Mouse (Mus musculus) ES-E14 (cell line): ENCODE results near the gene Alkbh2. TPM values are rescaled to one million over a fixed set of nuclear protein-coding genes. Genes with fewer than 3 reads are reported as not detected.

Experiments used
- DNase-seq: peaks from one replicate; pipeline ENCODE4 v3.0.0-alpha.2; 2013; ENCODE audit warnings: low read depth, low spot score
- H3K27ac ChIP-seq: 2 replicates; pipeline ENCODE4 v1.5.1; 2012; ENCODE audit warnings: low read depth, mild to moderate bottlenecking, low read length, moderate library complexity, mixed read lengths; ENCODE audit not compliant: poor library complexity, insufficient read depth, severe bottlenecking
- H3K36me3 ChIP-seq: 2 replicates; pipeline ENCODE4 v1.6.1; 2012; ENCODE audit warnings: mild to moderate bottlenecking, low read length, moderate library complexity, mixed read lengths; ENCODE audit not compliant: control insufficient read depth, poor library complexity, insufficient read depth, severe bottlenecking
- H3K4me1 ChIP-seq, 2 experiments: fragments of 150-350 bp in 1 of 2; sonication (generic) in 1 of 2; 2 replicates each; pipeline ENCODE4 v1.6.1; 2012; ENCODE audit warnings: low read length in 2 of 2, mild to moderate bottlenecking in 1 of 2, mixed read lengths in 1 of 2; ENCODE audit not compliant: control insufficient read depth in 2 of 2, insufficient read depth in 2 of 2, poor library complexity in 1 of 2
- H3K4me3 ChIP-seq, 2 experiments: fragments of 150-350 bp in 1 of 2; sonication (generic) in 1 of 2; 2 replicates each; pipeline ENCODE4 v1.5.1; 2012; ENCODE audit warnings: low read length in 2 of 2, low read depth in 1 of 2, mild to moderate bottlenecking in 1 of 2, mixed read lengths in 1 of 2; ENCODE audit not compliant: insufficient read depth in 1 of 2, poor library complexity in 1 of 2, severe bottlenecking in 1 of 2
- H3K9ac ChIP-seq: 2 replicates; pipeline ENCODE4 v1.6.1; 2012; ENCODE audit warnings: low read depth, mild to moderate bottlenecking, low read length, mixed read lengths; ENCODE audit not compliant: poor library complexity, insufficient read depth, severe bottlenecking
- H3K9me3 ChIP-seq: fragments of 150-350 bp; sonication (generic); 2 replicates; pipeline ENCODE4 v1.6.1; 2012; ENCODE audit warnings: low read depth, mild to moderate bottlenecking, low read length; ENCODE audit not compliant: control insufficient read depth, insufficient read depth
- CHD2 ChIP-seq: IDR thresholded peaks from 2 replicates; pipeline ENCODE4 v1.6.1; 2014; ENCODE audit warnings: mild to moderate bottlenecking, low read depth, low read length, inconsistent platforms
- HCFC1 ChIP-seq: IDR thresholded peaks from 2 replicates; pipeline ENCODE4 v1.6.1; 2012; ENCODE audit warnings: low read length, inconsistent platforms, borderline replicate concordance; ENCODE audit not compliant: insufficient read depth
- MAFK ChIP-seq: IDR thresholded peaks from 2 replicates; pipeline ENCODE4 v1.6.1; 2014; ENCODE audit warnings: mild to moderate bottlenecking, low read depth, low read length, inconsistent platforms; ENCODE audit not compliant: insufficient read depth
- ZC3H11A ChIP-seq: IDR thresholded peaks from 2 replicates; pipeline ENCODE4 v1.6.1; 2012; ENCODE audit warnings: low read depth, mild to moderate bottlenecking, inconsistent platforms, low read length, borderline replicate concordance
- ZNF384 ChIP-seq: IDR thresholded peaks from 2 replicates; pipeline ENCODE4 v1.6.1; 2012; ENCODE audit warnings: low read depth, low read length, inconsistent platforms
- in situ Hi-C, 2 experiments: fragments of 600-800 bp; cut with MboI; formaldehyde crosslinking; loops; one replicate each; pipeline ENCODE4 v1.15.1; 2025; ENCODE audit warnings: low sequenced_read_pairs in 2 of 2, inconsistent platforms in 1 of 2; ENCODE audit not compliant: unreplicated experiment in 2 of 2
- total RNA-seq: library from RNA; depleted of rRNA; stranded (reverse); fragments of 300-350 nt; gene quantifications from 2 replicates; pipeline ENCODE4 v1.2.3, GENCODE M21; 2012

Gene Alkbh2
- total RNA-seq, 1 experiment, result 26.7 TPM

DNA sequence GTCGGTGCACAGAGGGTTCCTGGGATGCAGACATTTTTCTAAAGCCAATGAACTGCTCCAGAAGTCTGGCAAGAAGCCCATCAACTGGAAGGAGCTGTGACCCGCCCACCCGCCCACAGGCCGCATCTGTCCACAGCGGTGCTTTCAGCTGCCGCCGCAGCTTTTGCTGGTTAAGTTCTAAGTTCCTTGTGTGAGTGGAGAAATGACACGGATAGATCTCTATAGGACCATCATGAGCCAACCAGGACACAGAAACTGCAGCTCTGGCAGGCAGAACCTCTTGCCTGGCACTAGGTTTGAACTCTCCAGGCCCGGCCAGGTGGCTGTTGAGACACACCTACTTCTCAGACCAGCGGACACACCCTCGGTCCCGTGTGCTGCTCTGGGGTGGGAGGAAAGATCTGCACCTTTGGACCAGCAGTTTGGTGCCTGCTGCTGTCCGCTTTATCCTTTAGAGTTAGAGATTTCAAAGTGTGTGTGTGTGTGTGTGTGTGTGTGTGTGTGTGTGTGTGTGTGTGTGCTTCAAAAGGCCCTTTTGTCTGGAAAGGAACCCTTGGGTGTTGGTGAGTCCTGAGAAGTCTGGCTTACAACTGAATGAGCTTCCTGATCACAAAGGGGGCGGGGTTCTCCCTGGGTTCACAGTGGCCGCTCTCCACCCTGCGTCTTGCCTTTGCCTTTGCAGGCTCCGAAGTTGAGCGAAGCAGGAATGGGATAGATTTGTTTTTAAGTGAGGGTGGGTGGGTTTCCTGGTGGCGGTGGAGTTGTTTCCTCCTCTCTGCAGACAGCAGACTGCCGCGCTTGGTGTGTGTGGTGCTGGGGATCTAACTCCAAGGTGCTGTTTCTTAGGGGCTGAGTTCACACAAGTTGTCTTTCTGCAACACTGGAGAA lies 10.5 kb upstream of the Alkbh2 start:
- no peak for DNase-seq
- H3K4me1 ChIP-seq, result peaks cover 0 to 30% of the 10 kb centered on the region in 2 experiments; a peak in 2 of 4 replicates
- TF ChIP-seq HCFC1 (no peak), ZNF384 (no peak), ZC3H11A (no peak), MAFK (no peak), CHD2 (no peak)
- in situ Hi-C loops, result no loop called here
- no peak overlapping the region for H3K9ac ChIP-seq
- H3K27ac ChIP-seq, result no peak overlapping the region
- H3K36me3 ChIP-seq, result peaks cover 58% of the 10 kb centered on the region
- no peaks in the 10 kb centered on the region for H3K9me3 ChIP-seq
- no peak overlapping the region for H3K4me3 ChIP-seq

GRCm38 (mm10) chr5:114137481-114138276 lies 9.7 kb upstream of the Alkbh2 start:
- DNase-seq, result no peak
- TF ChIP-seq HCFC1, result no peak
- no peak for TF ChIP-seq MAFK
- no peak for TF ChIP-seq ZC3H11A
- no peak for TF ChIP-seq CHD2
- TF ChIP-seq ZNF384, result no peak

GRCm38 (mm10) chr5:114135516-114135915 lies 7.5 kb upstream of the Alkbh2 start:
- H3K4me1 ChIP-seq, result peaks cover 2 to 25% of the 10 kb centered on the region in 2 experiments; a peak in 3 of 4 replicates
- TF ChIP-seq HCFC1 (no peak), ZNF384 (no peak), CHD2 (no peak), ZC3H11A (no peak), MAFK (no peak)
- in situ Hi-C loops, result no loop called here
- H3K9ac ChIP-seq, result no peak overlapping the region
- no peak overlapping the region for H3K27ac ChIP-seq
- H3K36me3 ChIP-seq, result peaks cover 68% of the 10 kb centered on the region
- H3K4me3 ChIP-seq, result no peak overlapping the region
- DNase-seq, result no peak
- no peaks in the 10 kb centered on the region for H3K9me3 ChIP-seq

More at GRCm38 (mm10) chr5:114137481-114138276, 9.7 kb upstream of the Alkbh2 start:
- H3K27ac ChIP-seq, result no peak overlapping the region
- no peaks in the 10 kb centered on the region for H3K9me3 ChIP-seq
- H3K4me3 ChIP-seq, result no peak overlapping the region
- in situ Hi-C loops, result no loop called here
- peaks cover 64% of the 10 kb centered on the region for H3K36me3 ChIP-seq
- peaks cover 1 to 23% of the 10 kb centered on the region in 2 experiments; a peak in 2 of 4 replicates for H3K4me1 ChIP-seq
- H3K9ac ChIP-seq, result no peak overlapping the region

- no peak for TF ChIP-seq ZC3H11A
- TF ChIP-seq MAFK, result no peak
- no peak for TF ChIP-seq CHD2
- no peak for TF ChIP-seq HCFC1
- no peak overlapping the region for H3K9ac ChIP-seq
- H3K4me3 ChIP-seq, result no peak overlapping the region
- no peaks in the 10 kb centered on the region for H3K9me3 ChIP-seq
- no peak for DNase-seq
- peaks cover 56% of the 10 kb centered on the region for H3K36me3 ChIP-seq
- peaks cover 2 to 25% of the 10 kb centered on the region in 2 experiments for H3K4me1 ChIP-seq
- in situ Hi-C loops, result no loop called here
- no peak overlapping the region; the same call in 1 of the 2 replicates for H3K27ac ChIP-seq
Measured at GRCm38 (mm10) chr5:114134091-114134534, 6.1 kb upstream of the Alkbh2 start.
